Mouse (Mus musculus): Measurements from ENCODE around the gene Pygo2. TPM values are rescaled to one million over a fixed set of nuclear protein-coding genes. Genes with fewer than 3 reads are reported as not detected.

Pygo2 gene
- polyA plus RNA-seq, 2 experiments, result 58.3 to 83.4 TPM

DNA sequence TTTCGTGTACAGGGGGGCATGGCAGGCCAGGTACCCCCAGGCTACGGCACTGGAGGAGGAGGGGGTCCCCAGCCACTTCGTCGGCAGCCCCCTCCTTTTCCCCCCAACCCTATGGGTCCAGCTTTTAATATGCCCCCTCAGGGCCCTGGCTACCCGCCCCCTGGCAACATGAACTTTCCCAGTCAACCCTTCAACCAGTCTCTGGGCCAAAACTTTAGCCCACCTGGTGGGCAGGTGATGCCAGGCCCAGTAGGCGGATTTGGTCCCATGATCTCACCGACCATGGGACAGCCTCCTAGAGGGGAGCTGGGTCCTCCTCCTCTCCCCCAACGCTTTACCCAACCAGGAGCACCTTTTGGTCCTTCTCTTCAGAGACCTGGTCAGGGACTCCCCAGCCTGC is 2.6 kb downstream of the Pygo2 start:
- Histone ChIP-seq H3K27me3 (ENCODE audit: control insufficient read depth, insufficient read depth, low read length) (no peaks in the 10 kb centered on the region), H3K27ac (replicated peaks; ENCODE audit: low read depth, low read length) (no peak overlapping the region), H3K4me1 (ENCODE audit: control insufficient read depth, insufficient read depth, low read length) (peaks cover 16% of the 10 kb centered on the region), H3K36me3 (ENCODE audit: control insufficient read depth, insufficient read depth, low read length) (peaks cover 31% of the 10 kb centered on the region), H3K9ac (ENCODE audit: low read depth, low read length, severe bottlenecking) (no peak overlapping the region), H3K4me2 (replicated peaks; ENCODE audit: low read depth, low read length, severe bottlenecking) (no peak overlapping the region), H3K4me3 (replicated peaks; ENCODE audit: low read length) (no peak overlapping the region), H3K9me3 (ENCODE audit: control insufficient read depth, low read length) (no peaks in the 10 kb centered on the region)
- DNase-seq (ENCODE audit: low spot score) (no peak), ATAC-seq (ENCODE audit: low FRiP score, low read depth) (no peak)
- no peak for TF ChIP-seq POLR2A (IDR thresholded peaks at IDR 0.05; ENCODE audit: borderline replicate concordance, extremely low read depth, insufficient read depth, insufficient read length)
- 89% methylated on average over 8 of the region's 8 CpGs for WGBS

DNA sequence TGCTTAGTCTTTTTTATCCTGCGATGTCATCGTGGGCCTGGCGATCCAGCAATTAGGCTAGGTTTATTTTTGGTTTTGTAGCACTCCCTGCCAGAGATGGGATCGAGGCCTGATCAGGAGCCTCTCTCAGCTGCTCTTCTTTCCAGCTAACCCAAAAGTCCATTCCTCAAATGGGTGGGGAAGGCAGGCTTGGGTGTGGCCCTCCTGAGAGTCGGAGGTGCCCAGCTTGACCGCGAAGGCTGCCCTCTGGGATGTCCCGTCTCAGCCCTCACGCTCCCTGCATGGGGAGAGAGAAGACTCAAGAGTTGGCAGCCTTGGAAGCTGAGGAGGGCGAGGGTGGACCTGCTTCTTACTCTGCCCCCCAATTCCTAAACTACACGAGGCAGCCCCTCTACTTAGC is 4.5 kb downstream of the Pygo2 start:
- no peak for TF ChIP-seq POLR2A (IDR thresholded peaks at IDR 0.05; ENCODE audit: borderline replicate concordance, extremely low read depth, insufficient read depth, insufficient read length)
- ATAC-seq (ENCODE audit: low FRiP score, low read depth) (no peak), DNase-seq (ENCODE audit: low spot score) (no peak)
- H3K9me3 ChIP-seq (ENCODE audit: control insufficient read depth, low read length), result no peaks in the 10 kb centered on the region
- H3K4me2 ChIP-seq (replicated peaks; ENCODE audit: low read depth, low read length, severe bottlenecking), result no peak overlapping the region
- no peak overlapping the region for H3K9ac ChIP-seq (ENCODE audit: low read depth, low read length, severe bottlenecking)
- peak overlapping the region; percentile 55; the same call in 1 of the 2 replicates for H3K27ac ChIP-seq (replicated peaks; ENCODE audit: low read depth, low read length)
- peaks cover 26% of the 10 kb centered on the region for H3K36me3 ChIP-seq (ENCODE audit: control insufficient read depth, insufficient read depth, low read length)
- peaks cover 16% of the 10 kb centered on the region for H3K4me1 ChIP-seq (ENCODE audit: control insufficient read depth, insufficient read depth, low read length)
- 81% methylated on average over 11 of the region's 11 CpGs for WGBS
- H3K4me3 ChIP-seq (replicated peaks; ENCODE audit: low read length), result no peak overlapping the region
- H3K27me3 ChIP-seq (ENCODE audit: control insufficient read depth, insufficient read depth, low read length), result no peaks in the 10 kb centered on the region

DNA sequence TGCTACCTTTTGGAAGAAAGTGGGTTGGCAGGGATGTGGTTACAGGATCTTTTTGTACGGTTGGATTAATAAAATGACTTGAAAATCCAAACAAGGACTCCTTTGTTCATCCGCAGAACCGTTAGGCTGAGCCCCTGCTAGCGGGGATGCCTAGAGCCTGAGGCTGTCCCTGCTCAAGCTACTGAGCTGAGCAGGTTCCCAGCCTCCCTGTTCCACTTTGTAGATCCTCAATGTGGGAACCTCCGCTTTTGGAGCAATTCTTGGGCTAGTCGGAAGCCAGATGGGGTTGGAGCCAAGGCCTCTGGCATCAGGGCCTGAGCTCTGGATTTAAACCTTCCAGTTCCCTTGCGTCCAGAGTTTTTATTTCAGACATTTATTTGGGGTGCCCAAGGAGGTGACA is 5.0 kb downstream of the Pygo2 start:
- H3K9me3 ChIP-seq (ENCODE audit: control insufficient read depth, low read length), result no peaks in the 10 kb centered on the region
- 63% methylated on average over 7 of the region's 7 CpGs for WGBS
- TF ChIP-seq POLR2A (IDR thresholded peaks at IDR 0.05; ENCODE audit: borderline replicate concordance, extremely low read depth, insufficient read depth, insufficient read length), result no peak
- H3K4me1 ChIP-seq (ENCODE audit: control insufficient read depth, insufficient read depth, low read length), result peaks cover 16% of the 10 kb centered on the region
- H3K27ac ChIP-seq (replicated peaks; ENCODE audit: low read depth, low read length), result peak overlapping the region; percentile 55; the same call in 1 of the 2 replicates
- no peak overlapping the region for H3K4me2 ChIP-seq (replicated peaks; ENCODE audit: low read depth, low read length, severe bottlenecking)
- H3K27me3 ChIP-seq (ENCODE audit: control insufficient read depth, insufficient read depth, low read length), result no peaks in the 10 kb centered on the region
- no peak for ATAC-seq (ENCODE audit: low FRiP score, low read depth)
- H3K4me3 ChIP-seq (replicated peaks; ENCODE audit: low read length), result no peak overlapping the region
- no peak for DNase-seq (ENCODE audit: low spot score)
- no peak overlapping the region for H3K9ac ChIP-seq (ENCODE audit: low read depth, low read length, severe bottlenecking)
- peaks cover 26% of the 10 kb centered on the region for H3K36me3 ChIP-seq (ENCODE audit: control insufficient read depth, insufficient read depth, low read length)

DNA sequence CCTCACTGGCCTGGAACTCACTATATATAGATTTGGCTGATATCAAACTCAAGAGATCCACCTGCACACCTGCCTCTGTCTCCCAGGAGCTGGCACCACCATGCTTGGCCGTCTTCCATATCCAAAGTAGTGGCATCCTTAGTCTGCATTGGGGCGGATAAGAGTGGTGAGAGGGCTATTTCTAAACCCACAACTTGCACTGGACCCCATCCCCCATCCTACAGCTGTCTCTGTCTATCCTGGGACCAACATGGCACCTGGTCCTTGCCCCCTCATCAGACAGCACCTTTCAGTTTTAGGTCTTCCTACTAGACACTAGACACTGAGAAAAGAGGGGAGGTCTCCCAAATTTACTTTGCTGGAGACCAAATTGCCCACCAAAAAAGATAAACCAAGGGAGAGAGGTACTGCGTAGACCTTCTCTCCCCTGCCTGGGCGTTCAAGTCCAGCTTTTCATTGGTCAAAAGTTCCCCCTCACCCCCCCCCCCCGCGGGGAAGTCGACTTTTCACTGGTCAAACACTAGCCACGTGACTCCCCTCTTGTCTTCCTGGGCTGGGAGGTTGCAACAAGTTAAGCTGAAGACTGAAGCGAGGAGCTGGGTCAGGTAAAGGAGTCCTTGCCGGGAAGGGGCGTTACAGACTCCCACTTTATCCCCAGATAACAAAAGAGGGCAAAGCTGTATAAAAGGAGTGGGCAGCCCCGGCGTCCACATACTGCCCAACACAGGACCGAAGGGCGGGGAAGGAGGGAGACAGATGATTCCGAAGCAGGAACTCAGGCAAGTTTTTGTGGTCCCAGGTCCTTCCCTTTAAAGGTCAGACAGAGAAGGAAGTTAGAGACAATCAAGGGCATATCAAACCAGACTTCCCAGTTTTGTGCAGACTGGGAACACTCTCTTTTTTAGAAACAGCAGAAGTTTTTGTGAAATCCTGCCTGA is 6.4 kb downstream of the Pygo2 start, which contains the start of gene Pbxip1:
Gene Pbxip1 (plus strand): TSS at position 531 of the 938 bp plus-strand sequence.
- ATAC-seq (ENCODE audit: low FRiP score, low read depth), result peak; percentile 92
- TF ChIP-seq POLR2A (IDR thresholded peaks at IDR 0.05; ENCODE audit: borderline replicate concordance, extremely low read depth, insufficient read depth, insufficient read length), result no peak
- 6% methylated on average over 16 of the region's 16 CpGs for WGBS

DNA sequence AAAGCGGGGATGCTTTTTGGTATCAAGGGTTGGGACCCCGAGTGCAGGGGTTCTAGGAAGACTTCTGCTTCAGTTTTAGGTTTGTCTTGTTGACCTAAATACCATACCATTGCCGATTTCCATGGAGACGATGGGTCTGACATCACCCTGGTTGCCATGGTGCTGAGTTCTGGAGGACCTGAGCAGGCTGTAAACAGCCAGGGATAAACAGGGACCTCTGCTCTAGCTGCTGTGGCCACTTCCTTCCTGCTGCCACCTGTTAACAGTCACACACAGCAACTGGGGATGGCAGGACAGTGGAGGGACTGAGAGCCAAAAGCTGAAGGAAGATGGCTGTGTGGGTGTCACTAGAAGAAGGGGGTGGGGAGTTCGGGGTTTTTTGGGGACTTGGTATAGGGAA is 7.3 kb downstream of the Pygo2 start:
- WGBS, result 33% methylated on average over 5 of the region's 5 CpGs
- ATAC-seq (ENCODE audit: low FRiP score, low read depth), result 0 out of 2 replicates have a peak, but pooled peaks have one; percentile 6
- peak overlapping the region; percentile 46 for H3K4me3 ChIP-seq (replicated peaks; ENCODE audit: low read length)
- H3K27me3 ChIP-seq (ENCODE audit: control insufficient read depth, insufficient read depth, low read length), result no peaks in the 10 kb centered on the region
- peak overlapping the region; percentile 60 for H3K4me2 ChIP-seq (replicated peaks; ENCODE audit: low read depth, low read length, severe bottlenecking)
- H3K36me3 ChIP-seq (ENCODE audit: control insufficient read depth, insufficient read depth, low read length), result peaks cover 25% of the 10 kb centered on the region
- peak overlapping the region; percentile 53 for H3K9ac ChIP-seq (ENCODE audit: low read depth, low read length, severe bottlenecking)
- H3K4me1 ChIP-seq (ENCODE audit: control insufficient read depth, insufficient read depth, low read length), result peaks cover 7% of the 10 kb centered on the region
- no peak for TF ChIP-seq POLR2A (IDR thresholded peaks at IDR 0.05; ENCODE audit: borderline replicate concordance, extremely low read depth, insufficient read depth, insufficient read length)
- no peaks in the 10 kb centered on the region for H3K9me3 ChIP-seq (ENCODE audit: control insufficient read depth, low read length)
- no peak for DNase-seq (ENCODE audit: low spot score)
- H3K27ac ChIP-seq (replicated peaks; ENCODE audit: low read depth, low read length), result no peak overlapping the region

More for the DNA sequence above, 6.4 kb downstream of the Pygo2 start, which contains the start of gene Pbxip1:
- Histone ChIP-seq H3K9ac (ENCODE audit: low read depth, low read length, severe bottlenecking) (peak within 1 kb of the TSS; percentile 53), H3K9me3 (ENCODE audit: control insufficient read depth, low read length) (no peaks in the 10 kb centered on the region), H3K36me3 (ENCODE audit: control insufficient read depth, insufficient read depth, low read length) (peaks cover 28% of the 10 kb centered on the region), H3K27ac (replicated peaks; ENCODE audit: low read depth, low read length) (no peak within 1 kb of the TSS; the same call in 1 of the 2 replicates), H3K4me1 (ENCODE audit: control insufficient read depth, insufficient read depth, low read length) (peaks cover 10% of the 10 kb centered on the region), H3K27me3 (ENCODE audit: control insufficient read depth, insufficient read depth, low read length) (no peaks in the 10 kb centered on the region), H3K4me2 (replicated peaks; ENCODE audit: low read depth, low read length, severe bottlenecking) (peak within 1 kb of the TSS; percentile 60), H3K4me3 (replicated peaks; ENCODE audit: low read length) (peak within 1 kb of the TSS; percentile 46)
- peak; percentile 84 for DNase-seq (ENCODE audit: low spot score)
